Mouse (Mus musculus) neural tube, embryonic 15.5 days (tissue): Measurements from ENCODE around the gene Gm17662. TPM values are rescaled to one million over a fixed set of nuclear protein-coding genes. Genes with fewer than 3 reads are reported as not detected.

ENCODE experiments used
- ATAC-seq: fragments of 200-750 bp; cut with Nextera tagmentation; 2 replicates; pipeline ENCODE4 v1.8.0; 2017; ENCODE audit warnings: mild to moderate bottlenecking, moderate TSS enrichment, moderate library complexity; ENCODE audit not compliant: low FRiP score
- H3K27ac ChIP-seq: fragments of 300-500 bp; sonication (generic); replicated peaks from 2 replicates; pipeline ENCODE4 v1.5.1; 2015; ENCODE audit warnings: mild to moderate bottlenecking, inconsistent platforms
- H3K27me3 ChIP-seq: fragments of 300-500 bp; sonication (generic); replicated peaks from 2 replicates; pipeline ENCODE4 v1.6.1; 2015; ENCODE audit warnings: inconsistent platforms
- H3K36me3 ChIP-seq: fragments of 300-500 bp; sonication (generic); 2 replicates; pipeline ENCODE4 v1.6.1; 2015; ENCODE audit warnings: inconsistent platforms
- H3K4me1 ChIP-seq: fragments of 300-500 bp; sonication (generic); 2 replicates; pipeline ENCODE4 v1.6.1; 2015; ENCODE audit warnings: inconsistent platforms
- H3K4me2 ChIP-seq: fragments of 300-500 bp; sonication (generic); 2 replicates; pipeline ENCODE4 v1.6.1; 2015; ENCODE audit warnings: inconsistent platforms, mild to moderate bottlenecking, moderate library complexity
- H3K4me3 ChIP-seq: fragments of 300-500 bp; sonication (generic); replicated peaks from 2 replicates; pipeline ENCODE4 v1.5.1; 2015; ENCODE audit warnings: mild to moderate bottlenecking, inconsistent platforms
- H3K9ac ChIP-seq: fragments of 300-500 bp; sonication (generic); replicated peaks from 2 replicates; pipeline ENCODE4 v1.6.1; 2015; ENCODE audit warnings: mild to moderate bottlenecking, inconsistent platforms
- H3K9me3 ChIP-seq: fragments of 300-500 bp; sonication (generic); replicated peaks from 2 replicates; pipeline ENCODE4 v1.6.1; 2016; ENCODE audit warnings: inconsistent platforms
- WGBS: fragments of 180-500 bp; shearing (Covaris S2); methylation state at CpG from one replicate; pipeline ENCODE4 v1.1.7; 2015; ENCODE audit warnings: mixed read lengths; 5-methylcytosine and 5-hydroxymethylcytosine counted together
- polyA plus RNA-seq: library from polyadenylated mRNA; unstranded; fragments of >200 nt; fragmentation: Nextera tagmentation; extraction: Ambion mirVana; gene quantifications from 2 replicates; pipeline ENCODE4 v1.2.1, GENCODE M21; 2015

Gm17662 gene
- polyA plus RNA-seq, 1 experiment from 2014 or later: not detected

DNA sequence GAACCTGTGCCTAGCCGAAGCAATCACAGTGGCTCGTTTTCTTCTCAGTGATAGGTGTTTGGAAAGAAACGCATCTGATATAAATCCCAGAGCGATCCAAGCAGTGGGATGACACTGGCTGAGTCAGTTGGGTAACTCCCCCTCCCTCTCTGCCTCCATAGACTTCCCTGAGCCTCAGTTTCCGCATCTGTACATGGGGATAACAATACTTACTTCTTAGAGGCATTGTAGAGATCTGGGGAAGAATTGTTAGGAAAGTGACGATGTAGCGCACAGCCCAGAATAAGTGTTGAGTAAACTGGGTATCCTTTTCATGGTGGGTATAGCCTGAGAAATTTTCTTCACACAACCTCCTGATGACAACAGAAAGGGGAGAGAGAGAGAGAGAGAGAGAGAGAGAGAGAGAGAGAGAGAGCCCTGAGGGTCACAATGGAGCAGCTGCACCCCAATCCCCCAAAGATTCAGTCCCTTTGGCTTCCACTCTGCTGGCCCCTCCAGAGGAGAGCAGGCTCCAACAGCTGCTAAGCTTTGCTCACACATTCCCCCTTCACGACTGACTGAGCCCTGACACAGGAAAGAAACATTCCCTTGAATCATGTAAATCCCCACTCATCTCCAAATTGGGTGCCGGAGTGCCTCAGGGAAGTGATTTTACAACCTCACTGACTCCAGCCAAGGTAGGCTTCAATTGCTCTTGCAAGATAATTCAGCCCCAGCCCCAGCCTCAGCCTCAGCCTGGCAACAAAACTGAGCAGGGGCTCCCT lies 31.6 kb downstream of the Gm17662 start:
- Histone ChIP-seq H3K9ac (no peak overlapping the region), H3K27me3 (no peaks in the 10 kb centered on the region), H3K4me1 (peaks cover 12% of the 10 kb centered on the region), H3K4me2 (no peak overlapping the region), H3K27ac (no peak overlapping the region), H3K36me3 (no peaks in the 10 kb centered on the region), H3K9me3 (no peaks in the 10 kb centered on the region), H3K4me3 (no peak overlapping the region)
- WGBS: 70% methylated on average over 9 of the region's 9 CpGs
- no peak for ATAC-seq

DNA sequence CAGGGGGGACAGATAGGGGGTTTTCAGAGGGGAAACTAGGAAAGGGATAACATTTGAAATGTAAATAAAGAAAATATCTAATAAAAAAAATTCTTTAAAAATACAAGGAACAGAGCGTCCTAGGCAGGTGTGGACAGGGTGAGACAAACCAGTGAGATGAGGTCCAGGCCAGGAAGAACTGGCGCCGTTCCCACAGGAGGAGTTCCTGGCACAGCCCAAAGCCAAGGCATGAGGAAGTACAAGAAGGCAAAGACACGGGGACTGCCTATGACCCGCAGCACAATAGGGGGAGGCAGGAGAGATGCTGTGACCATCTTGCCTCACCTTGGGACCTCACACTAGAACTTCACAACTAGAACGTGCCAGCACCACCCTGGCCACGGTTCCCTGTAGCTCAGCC lies 34.6 kb downstream of the Gm17662 start:
- H3K9me3 ChIP-seq: no peaks in the 10 kb centered on the region
- H3K4me1 ChIP-seq: peaks cover 12% of the 10 kb centered on the region
- ATAC-seq: no peak
- H3K27ac ChIP-seq: no peak overlapping the region
- H3K4me3 ChIP-seq: no peak overlapping the region
- no peaks in the 10 kb centered on the region for H3K36me3 ChIP-seq
- 0 out of 2 replicates have a peak, but pooled peaks cover 2% of the 10 kb centered on the region for H3K27me3 ChIP-seq
- no peak overlapping the region for H3K9ac ChIP-seq
- 92% methylated on average over 7 of the region's 7 CpGs for WGBS
- H3K4me2 ChIP-seq: no peak overlapping the region

DNA sequence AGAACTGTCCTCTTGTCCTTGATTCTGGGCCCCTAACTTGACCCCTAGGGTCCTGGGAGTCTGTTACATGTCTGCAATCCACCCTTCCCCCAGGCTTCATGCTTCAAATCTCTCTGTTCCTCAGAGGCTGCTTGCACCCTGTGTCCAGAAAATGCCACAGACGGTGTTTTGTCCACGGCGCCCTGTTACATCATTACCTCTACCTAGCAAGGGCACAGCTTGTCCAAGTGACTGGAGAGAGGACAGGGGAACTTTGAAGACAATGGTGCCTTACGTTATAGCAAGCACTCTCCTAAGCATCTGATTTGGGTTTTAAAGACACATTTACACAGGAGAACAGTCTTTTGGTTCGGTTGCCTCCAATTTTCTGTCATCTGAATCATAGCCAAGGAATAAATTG lies 36.5 kb downstream of the Gm17662 start:
- no peaks in the 10 kb centered on the region for H3K36me3 ChIP-seq
- no peak for ATAC-seq
- no peak overlapping the region for H3K9ac ChIP-seq
- no peak overlapping the region for H3K27ac ChIP-seq
- H3K4me1 ChIP-seq: peaks cover 12% of the 10 kb centered on the region
- no peak overlapping the region for H3K4me3 ChIP-seq
- 66% methylated on average over 5 of the region's 5 CpGs for WGBS
- H3K9me3 ChIP-seq: no peaks in the 10 kb centered on the region
- no peak overlapping the region for H3K4me2 ChIP-seq
- 0 out of 2 replicates have a peak, but pooled peaks cover 2% of the 10 kb centered on the region for H3K27me3 ChIP-seq

DNA sequence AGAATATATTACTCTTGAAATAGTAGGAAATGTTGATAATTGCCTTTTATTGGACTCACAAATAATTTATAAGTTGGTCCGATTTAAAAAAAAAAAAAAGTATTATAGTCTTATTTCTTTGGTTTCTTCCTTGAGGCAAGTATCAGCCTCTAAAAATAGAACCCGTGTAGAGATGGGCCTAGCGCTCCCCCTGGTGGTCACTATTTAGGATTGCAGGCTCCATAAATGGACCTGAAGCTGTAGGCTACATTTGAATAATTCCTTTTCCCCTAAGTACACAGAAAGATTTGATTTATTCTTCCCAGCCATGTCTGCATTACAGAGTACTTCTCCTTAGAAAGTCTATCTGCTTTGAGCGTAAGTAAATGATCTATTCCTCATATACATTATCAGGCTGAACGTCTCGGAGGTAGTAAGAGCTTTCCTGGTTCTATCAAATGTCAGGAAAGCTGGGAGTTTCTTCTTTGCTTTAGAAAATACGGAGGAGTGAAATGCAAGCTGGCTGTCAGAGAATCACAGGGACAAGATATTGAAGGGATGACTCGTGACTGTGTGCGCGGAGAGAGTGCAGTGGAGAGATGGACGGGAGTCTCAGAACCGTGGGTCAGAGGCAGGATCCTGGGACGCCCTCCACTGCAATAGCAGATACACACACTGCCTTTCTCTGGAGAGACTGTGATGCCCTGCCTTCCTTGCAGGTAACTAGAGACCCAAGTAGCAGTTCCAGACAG lies 37.0 kb downstream of the Gm17662 start:
- Histone ChIP-seq H3K4me2 (no peak overlapping the region), H3K27me3 (0 out of 2 replicates have a peak, but pooled peaks cover 2% of the 10 kb centered on the region), H3K4me3 (no peak overlapping the region), H3K27ac (no peak overlapping the region), H3K4me1 (peaks cover 8% of the 10 kb centered on the region), H3K9ac (no peak overlapping the region), H3K36me3 (no peaks in the 10 kb centered on the region), H3K9me3 (no peaks in the 10 kb centered on the region)
- 57% methylated on average over 13 of the region's 13 CpGs for WGBS
- no peak for ATAC-seq

DNA sequence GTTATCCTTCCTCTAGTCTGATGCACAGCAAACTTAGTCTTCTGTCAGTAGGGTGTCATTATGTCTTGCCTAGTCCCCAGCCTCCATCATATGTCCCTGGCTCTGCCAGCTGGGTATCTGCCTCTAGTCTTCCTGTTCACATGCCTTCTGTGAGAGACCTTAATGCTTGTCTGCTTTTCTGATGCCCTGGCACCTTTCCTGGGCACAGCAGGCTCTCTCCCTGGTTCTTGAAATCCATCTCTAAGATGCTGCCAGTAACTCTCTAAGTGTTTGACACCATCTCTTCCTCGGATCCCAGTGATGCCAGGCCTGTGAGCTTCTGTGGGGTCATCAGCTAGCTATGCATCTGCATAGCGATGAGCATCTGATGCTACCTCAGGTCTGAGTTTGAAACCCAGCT lies 45.7 kb downstream of the Gm17662 start:
- no peaks in the 10 kb centered on the region for H3K4me1 ChIP-seq
- no peak overlapping the region for H3K4me2 ChIP-seq
- H3K9ac ChIP-seq: no peak overlapping the region
- H3K27ac ChIP-seq: no peak overlapping the region
- no peak for ATAC-seq
- H3K4me3 ChIP-seq: no peak overlapping the region
- H3K36me3 ChIP-seq: no peaks in the 10 kb centered on the region
- 77% methylated on average over 2 of the region's 2 CpGs for WGBS
- H3K27me3 ChIP-seq: no peaks in the 10 kb centered on the region
- no peaks in the 10 kb centered on the region for H3K9me3 ChIP-seq

DNA sequence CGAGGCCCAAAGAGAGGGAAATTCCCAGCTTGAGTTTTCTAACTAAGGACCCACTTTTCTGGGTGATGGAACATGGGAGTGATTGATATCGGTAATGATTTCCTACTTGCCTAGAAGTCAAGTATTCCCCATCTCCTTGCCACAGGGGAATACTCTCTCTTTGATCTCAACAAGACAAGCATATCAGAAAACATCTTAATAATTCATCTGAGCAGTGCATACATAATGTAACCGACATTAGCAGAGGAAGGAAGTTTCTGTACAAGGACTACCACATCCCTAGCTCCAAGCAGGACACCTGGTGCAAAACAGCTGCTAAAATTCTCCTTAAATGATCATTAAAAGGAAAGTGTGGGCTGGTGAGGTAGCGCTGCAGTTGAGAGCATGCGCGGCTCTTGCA lies 47.9 kb downstream of the Gm17662 start:
- Histone ChIP-seq H3K4me3 (no peak overlapping the region), H3K4me1 (no peaks in the 10 kb centered on the region), H3K36me3 (no peaks in the 10 kb centered on the region), H3K9ac (no peak overlapping the region), H3K9me3 (no peaks in the 10 kb centered on the region), H3K27me3 (no peaks in the 10 kb centered on the region), H3K27ac (no peak overlapping the region), H3K4me2 (no peak overlapping the region)
- 91% methylated on average over 6 of the region's 6 CpGs for WGBS
- ATAC-seq: no peak

Other genes starting within 250 kb of the Gm17662 start
- gene C8b, start 91.0 kb upstream of the Gm17662 start, polyA plus RNA-seq: 0.10 and 0.24 TPM in 2 replicates
- gene C8a, start 19.1 kb downstream of the Gm17662 start, polyA plus RNA-seq: 0.06 TPM in 1 of 2 replicates, not detected in the other
- 0.22 and 0.80 TPM in 2 replicates for gene Fyb2, start 56.1 kb downstream of the Gm17662 start, polyA plus RNA-seq